Mouse (Mus musculus): ENCODE results near the gene 6430628N08Rik. TPM values are rescaled to one million over a fixed set of nuclear protein-coding genes. Genes with fewer than 3 reads are reported as not detected.

6430628N08Rik gene
- polyA plus RNA-seq, 1 experiment: not detected

DNA sequence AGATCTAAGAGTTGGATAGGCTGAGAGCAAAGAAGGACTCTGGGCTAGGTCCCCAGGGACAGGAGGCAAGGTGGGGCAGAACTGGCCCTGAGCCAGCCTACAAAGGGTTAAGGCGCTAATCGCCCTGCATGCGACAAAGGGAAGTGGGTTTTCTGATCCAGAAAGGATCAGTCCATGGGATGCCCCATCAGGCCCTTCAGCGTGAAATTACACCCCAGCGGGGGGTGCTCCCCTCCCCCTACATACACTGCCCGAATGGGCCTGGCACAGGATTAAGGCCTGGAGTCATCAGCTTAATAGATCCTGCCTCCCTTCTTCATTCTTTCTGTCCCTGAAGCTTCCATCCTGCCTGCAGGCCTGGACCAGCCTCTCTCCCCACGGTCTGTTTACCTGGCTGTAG, 15.2 kb downstream of the 6430628N08Rik start:
- no peaks in the 10 kb centered on the region for H3K79me3 ChIP-seq (ENCODE audit: low read depth)
- TF ChIP-seq MAX (IDR thresholded peaks at IDR 0.05) (no peak), CTCF (IDR thresholded peaks at IDR 0.05; ENCODE audit: control insufficient read depth, insufficient read depth, insufficient read length) (no peak), MYOD1 (IDR thresholded peaks at IDR 0.05; ENCODE audit: control insufficient read depth, insufficient read length, low read depth) (no peak), FOSL1 (IDR thresholded peaks at IDR 0.05; ENCODE audit: insufficient read depth, low read length, poor library complexity, severe bottlenecking) (no peak), MYOG (IDR thresholded peaks at IDR 0.05; ENCODE audit: control insufficient read depth, extremely low read depth, insufficient read length) (no peak), CEBPB (IDR thresholded peaks at IDR 0.05; ENCODE audit: low read depth) (no peak), USF1 (IDR thresholded peaks at IDR 0.05; ENCODE audit: low read depth) (no peak)
- H3K79me2 ChIP-seq (ENCODE audit: control insufficient read depth, insufficient read depth): no peaks in the 10 kb centered on the region
- no peaks in the 10 kb centered on the region for H3K36me3 ChIP-seq (ENCODE audit: control insufficient read depth, insufficient read depth)
- no peak overlapping the region for H3ac ChIP-seq (ENCODE audit: control insufficient read depth, insufficient read length, low read depth)
- H3K4me3 ChIP-seq (ENCODE audit: insufficient read depth, poor library complexity, severe bottlenecking): no peak overlapping the region
- peaks cover 15% of the 10 kb centered on the region for H3K27me3 ChIP-seq (ENCODE audit: control insufficient read depth, insufficient read depth, insufficient read length)

DNA sequence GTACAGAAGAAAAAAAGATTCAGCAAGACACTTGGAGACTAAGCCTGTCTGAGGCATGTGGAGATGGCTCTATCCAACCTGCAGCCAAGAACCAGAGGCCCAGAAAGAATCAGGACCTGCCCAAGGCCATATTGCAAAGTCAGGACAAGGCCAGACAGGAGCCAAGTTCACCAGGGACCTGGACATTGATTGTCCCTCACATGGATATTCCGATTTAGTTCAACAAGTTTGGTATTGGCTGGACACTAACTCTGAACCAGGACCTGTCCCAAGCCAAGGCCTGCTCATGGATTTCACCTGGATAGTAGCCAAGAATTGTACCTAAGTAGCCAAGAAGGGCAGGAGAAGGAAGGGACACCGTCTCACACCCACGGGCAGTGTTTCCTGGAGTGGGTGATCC, 16.3 kb downstream of the 6430628N08Rik start:
- Histone ChIP-seq H3K4me3 (ENCODE audit: insufficient read depth, poor library complexity, severe bottlenecking) (no peak overlapping the region), H3K79me3 (ENCODE audit: low read depth) (no peaks in the 10 kb centered on the region), H3K27me3 (ENCODE audit: control insufficient read depth, insufficient read depth, insufficient read length) (peaks cover 15% of the 10 kb centered on the region), H3K79me2 (ENCODE audit: control insufficient read depth, insufficient read depth) (no peaks in the 10 kb centered on the region), H3K36me3 (ENCODE audit: control insufficient read depth, insufficient read depth) (no peaks in the 10 kb centered on the region), H3ac (ENCODE audit: control insufficient read depth, insufficient read length, low read depth) (no peak overlapping the region)
- TF ChIP-seq CTCF (IDR thresholded peaks at IDR 0.05; ENCODE audit: control insufficient read depth, insufficient read depth, insufficient read length) (no peak), MYOG (IDR thresholded peaks at IDR 0.05; ENCODE audit: control insufficient read depth, extremely low read depth, insufficient read length) (no peak), MYOD1 (IDR thresholded peaks at IDR 0.05; ENCODE audit: control insufficient read depth, insufficient read length, low read depth) (no peak), FOSL1 (IDR thresholded peaks at IDR 0.05; ENCODE audit: insufficient read depth, low read length, poor library complexity, severe bottlenecking) (no peak)

DNA sequence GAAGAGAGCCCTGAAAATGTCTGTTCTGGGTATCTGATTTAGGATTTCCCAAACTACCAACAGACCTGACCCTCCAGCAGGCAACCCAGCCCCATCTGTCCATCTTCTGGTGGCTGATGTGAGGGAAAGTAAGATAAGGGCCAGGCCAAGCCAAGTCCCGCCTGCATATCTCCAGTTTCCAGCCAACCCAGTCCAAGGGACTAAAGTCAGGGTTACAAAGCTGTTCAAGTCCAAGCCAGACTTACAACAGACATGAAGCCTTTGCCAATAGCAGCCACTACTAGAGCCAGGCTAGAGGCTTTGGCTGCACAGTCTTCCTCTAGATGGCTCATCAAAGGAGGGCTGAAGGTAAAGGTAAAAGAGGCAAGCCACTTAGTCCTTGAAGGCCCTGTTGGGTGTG, 17.5 kb downstream of the 6430628N08Rik start:
- no peak for TF ChIP-seq MYOD1 (IDR thresholded peaks at IDR 0.05; ENCODE audit: control insufficient read depth, insufficient read length, low read depth)
- H3K4me3 ChIP-seq (ENCODE audit: insufficient read depth, poor library complexity, severe bottlenecking): no peak overlapping the region
- no peaks in the 10 kb centered on the region for H3K36me3 ChIP-seq (ENCODE audit: control insufficient read depth, insufficient read depth)
- H3K79me2 ChIP-seq (ENCODE audit: control insufficient read depth, insufficient read depth): no peaks in the 10 kb centered on the region
- H3K79me3 ChIP-seq (ENCODE audit: low read depth): no peaks in the 10 kb centered on the region
- H3ac ChIP-seq (ENCODE audit: control insufficient read depth, insufficient read length, low read depth): no peak overlapping the region
- H3K27me3 ChIP-seq (ENCODE audit: control insufficient read depth, insufficient read depth, insufficient read length): peaks cover 15% of the 10 kb centered on the region

DNA sequence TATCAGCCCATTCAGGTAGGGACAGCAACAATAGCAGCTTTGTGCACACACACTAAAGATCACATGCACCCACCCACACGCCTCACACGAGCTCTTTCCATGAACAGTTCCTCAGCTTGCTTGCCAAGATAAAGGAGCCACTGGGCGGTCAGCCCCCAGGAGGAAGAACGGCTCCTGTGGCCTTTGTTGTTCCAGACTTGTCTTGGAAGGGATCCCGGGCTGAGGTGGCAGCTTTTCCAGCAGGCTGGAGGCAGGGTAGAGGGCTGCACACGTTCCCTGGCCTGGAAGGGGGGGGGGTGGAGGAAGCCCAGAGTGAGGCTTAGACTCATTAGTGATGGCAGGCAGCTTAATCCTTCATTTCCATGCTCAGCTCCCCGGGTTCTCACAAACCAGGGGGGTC, 18.2 kb downstream of the 6430628N08Rik start:
- no peaks in the 10 kb centered on the region for H3K79me3 ChIP-seq (ENCODE audit: low read depth)
- no peaks in the 10 kb centered on the region for H3K36me3 ChIP-seq (ENCODE audit: control insufficient read depth, insufficient read depth)
- TF ChIP-seq MYOD1 (IDR thresholded peaks at IDR 0.05; ENCODE audit: control insufficient read depth, insufficient read length, low read depth): no peak
- H3ac ChIP-seq (ENCODE audit: control insufficient read depth, insufficient read length, low read depth): no peak overlapping the region
- peaks cover 15% of the 10 kb centered on the region for H3K27me3 ChIP-seq (ENCODE audit: control insufficient read depth, insufficient read depth, insufficient read length)
- H3K79me2 ChIP-seq (ENCODE audit: control insufficient read depth, insufficient read depth): no peaks in the 10 kb centered on the region
- no peak overlapping the region for H3K4me3 ChIP-seq (ENCODE audit: insufficient read depth, poor library complexity, severe bottlenecking)

DNA sequence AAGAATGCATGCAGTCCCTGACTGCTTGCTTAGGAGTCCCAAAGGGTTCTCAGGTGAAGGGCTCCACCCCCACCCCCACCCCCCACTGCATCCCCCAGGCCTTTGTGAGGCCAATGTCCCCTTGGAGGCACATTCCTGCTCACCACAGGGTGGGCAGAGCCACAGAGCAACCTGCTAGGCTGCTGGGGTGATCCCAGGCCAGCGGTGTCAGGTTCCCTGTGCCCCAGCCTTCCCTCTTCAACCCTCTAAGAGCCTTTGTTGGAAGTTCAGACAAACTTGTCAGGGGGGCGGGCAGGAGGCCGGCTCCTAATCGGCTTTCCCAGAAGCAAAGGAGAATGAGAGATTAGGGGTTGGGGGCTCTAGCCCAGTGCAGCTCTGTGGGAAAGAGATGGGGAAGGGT, 21.1 kb downstream of the 6430628N08Rik start:
- H3K79me3 ChIP-seq (ENCODE audit: low read depth): no peaks in the 10 kb centered on the region
- H3K36me3 ChIP-seq (ENCODE audit: control insufficient read depth, insufficient read depth): no peaks in the 10 kb centered on the region
- peaks cover 15% of the 10 kb centered on the region for H3K27me3 ChIP-seq (ENCODE audit: control insufficient read depth, insufficient read depth, insufficient read length)
- H3ac ChIP-seq (ENCODE audit: control insufficient read depth, insufficient read length, low read depth): no peak overlapping the region
- TF ChIP-seq CTCF (IDR thresholded peaks at IDR 0.05; ENCODE audit: control insufficient read depth, insufficient read depth, insufficient read length) (no peak), MYOG (IDR thresholded peaks at IDR 0.05; ENCODE audit: control insufficient read depth, extremely low read depth, insufficient read length) (no peak), USF1 (IDR thresholded peaks at IDR 0.05; ENCODE audit: low read depth) (no peak), FOSL1 (IDR thresholded peaks at IDR 0.05; ENCODE audit: insufficient read depth, low read length, poor library complexity, severe bottlenecking) (no peak), MAX (IDR thresholded peaks at IDR 0.05) (no peak), MYOD1 (IDR thresholded peaks at IDR 0.05; ENCODE audit: control insufficient read depth, insufficient read length, low read depth) (no peak), CEBPB (IDR thresholded peaks at IDR 0.05; ENCODE audit: low read depth) (no peak)
- H3K79me2 ChIP-seq (ENCODE audit: control insufficient read depth, insufficient read depth): no peaks in the 10 kb centered on the region
- H3K4me3 ChIP-seq (ENCODE audit: insufficient read depth, poor library complexity, severe bottlenecking): no peak overlapping the region

DNA sequence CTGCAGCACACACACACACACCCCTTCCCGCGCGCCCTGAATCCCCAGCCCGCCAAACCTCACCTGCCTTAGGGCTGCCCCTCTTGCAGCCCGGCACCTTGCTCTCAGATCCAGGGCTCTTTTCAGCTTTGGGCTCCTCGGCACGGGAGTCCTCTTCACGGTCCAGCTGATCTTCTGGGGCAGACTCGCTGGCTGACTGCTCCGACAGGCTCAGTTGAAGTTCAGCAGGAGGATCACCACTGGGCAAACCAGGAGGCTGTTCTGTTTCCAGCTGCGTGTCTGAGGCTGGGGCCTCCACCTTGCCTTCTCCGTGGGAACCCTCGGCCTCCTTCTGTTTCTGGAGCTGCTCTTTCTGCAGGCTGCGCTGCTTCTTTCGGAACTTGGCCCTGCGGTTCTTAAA, 29.4 kb downstream of the 6430628N08Rik start:
- Histone ChIP-seq H3ac (ENCODE audit: control insufficient read depth, insufficient read length, low read depth) (no peak overlapping the region), H3K79me3 (ENCODE audit: low read depth) (no peaks in the 10 kb centered on the region), H3K79me2 (ENCODE audit: control insufficient read depth, insufficient read depth) (no peaks in the 10 kb centered on the region), H3K4me3 (ENCODE audit: insufficient read depth, poor library complexity, severe bottlenecking) (no peak overlapping the region), H3K36me3 (ENCODE audit: control insufficient read depth, insufficient read depth) (no peaks in the 10 kb centered on the region), H3K27me3 (ENCODE audit: control insufficient read depth, insufficient read depth, insufficient read length) (no peaks in the 10 kb centered on the region)
- TF ChIP-seq CTCF (IDR thresholded peaks at IDR 0.05; ENCODE audit: control insufficient read depth, insufficient read depth, insufficient read length): no peak
- no peak for TF ChIP-seq MAX (IDR thresholded peaks at IDR 0.05)
- TF ChIP-seq USF1 (IDR thresholded peaks at IDR 0.05; ENCODE audit: low read depth): no peak
- no peak for TF ChIP-seq CEBPB (IDR thresholded peaks at IDR 0.05; ENCODE audit: low read depth)
- TF ChIP-seq MYOD1 (IDR thresholded peaks at IDR 0.05; ENCODE audit: control insufficient read depth, insufficient read length, low read depth): no peak
- TF ChIP-seq FOSL1 (IDR thresholded peaks at IDR 0.05; ENCODE audit: insufficient read depth, low read length, poor library complexity, severe bottlenecking): no peak
- TF ChIP-seq MYOG (IDR thresholded peaks at IDR 0.05; ENCODE audit: control insufficient read depth, extremely low read depth, insufficient read length): no peak

Measured in C2C12 (cell line).